Mouse (Mus musculus) spleen, adult 2 months (tissue): Measurements from ENCODE around the gene Rps26.

Source experiments
- CTCF ChIP-seq: fragments of 200-500 bp; IDR thresholded peaks from 2 replicates; pipeline ENCODE4 v1.5.1; 2011; ENCODE audit warnings: mild to moderate bottlenecking, inconsistent platforms; ENCODE audit not compliant: insufficient read depth, insufficient read length, insufficient replicate concordance; ENCODE audit errors: extremely low read depth
- POLR2A ChIP-seq: fragments of 200-500 bp; IDR thresholded peaks from 2 replicates; pipeline ENCODE4 v1.6.1; 2011; ENCODE audit warnings: low read depth, low read length, inconsistent platforms

DNA sequence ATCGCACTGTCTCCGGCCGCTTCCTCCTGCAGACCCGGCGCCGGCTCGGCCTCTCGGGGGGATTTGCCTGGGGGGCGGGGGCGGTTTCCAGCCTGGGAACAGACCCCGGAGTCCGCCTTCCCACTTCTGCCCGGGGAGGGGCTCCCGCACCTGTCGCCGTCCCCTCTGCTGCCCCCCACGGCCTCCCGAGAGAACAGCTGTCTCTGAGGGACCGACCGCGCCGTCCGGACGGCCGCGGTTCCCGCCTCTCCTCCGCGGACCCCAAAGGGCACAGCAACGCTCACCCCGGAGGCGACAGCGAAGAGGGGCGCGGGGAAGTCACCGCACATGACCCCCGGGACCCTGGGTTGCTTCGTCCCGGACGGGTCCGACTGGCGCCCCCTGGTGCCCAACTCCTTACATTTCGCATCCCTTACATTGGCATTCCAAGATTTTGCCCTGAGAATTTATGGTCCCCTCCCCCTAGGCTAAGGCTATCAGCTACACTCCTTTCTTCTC lies 36.3 kb downstream of the Rps26 start:
- TF ChIP-seq POLR2A (no peak), CTCF (peak; percentile 57; the same call in 1 of the 2 replicates)
